Mouse (Mus musculus) liver, embryonic 14.5 days (tissue): ENCODE results near the gene Crispld2.

Experiments
- CTCF ChIP-seq: IDR thresholded peaks from 2 replicates; pipeline ENCODE4 v1.5.1; 2016; ENCODE audit warnings: antibody characterized with exemption, low read depth, control low read depth
- EP300 ChIP-seq: IDR thresholded peaks from 2 replicates; pipeline ENCODE4 v1.6.1; 2016; ENCODE audit warnings: antibody characterized with exemption, low read depth

- TF ChIP-seq CTCF = no peak
- TF ChIP-seq EP300 = no peak
Observed at GRCm38 (mm10) chr8:120001712-120002111, 9.5 kb downstream of the Crispld2 start.
